Mouse (Mus musculus) retina, embryonic 14.5 days (tissue): Measurements from ENCODE around the gene Fam151a.
"Not testable (repeated sequence)": the region's sequence is repeated elsewhere in the genome, so short reads cannot be mapped to it uniquely, and the experiment has no call there.

Experiments
- DNase-seq: peaks from one replicate; pipeline ENCODE4 v3.0.0-alpha.2; 2015; ENCODE audit warnings: low spot score

The Fam151a gene

GRCm38 (mm10) chr4:106733636-106734035 lies at the start of gene Fam151a:
Gene Fam151a, plus strand, starts transcription at chr4:106733889.
- DNase-seq, result no peak

- no peak for DNase-seq
Observed at GRCm38 (mm10) chr4:106688636-106689296, 44.9 kb upstream of the Fam151a start.

DNA sequence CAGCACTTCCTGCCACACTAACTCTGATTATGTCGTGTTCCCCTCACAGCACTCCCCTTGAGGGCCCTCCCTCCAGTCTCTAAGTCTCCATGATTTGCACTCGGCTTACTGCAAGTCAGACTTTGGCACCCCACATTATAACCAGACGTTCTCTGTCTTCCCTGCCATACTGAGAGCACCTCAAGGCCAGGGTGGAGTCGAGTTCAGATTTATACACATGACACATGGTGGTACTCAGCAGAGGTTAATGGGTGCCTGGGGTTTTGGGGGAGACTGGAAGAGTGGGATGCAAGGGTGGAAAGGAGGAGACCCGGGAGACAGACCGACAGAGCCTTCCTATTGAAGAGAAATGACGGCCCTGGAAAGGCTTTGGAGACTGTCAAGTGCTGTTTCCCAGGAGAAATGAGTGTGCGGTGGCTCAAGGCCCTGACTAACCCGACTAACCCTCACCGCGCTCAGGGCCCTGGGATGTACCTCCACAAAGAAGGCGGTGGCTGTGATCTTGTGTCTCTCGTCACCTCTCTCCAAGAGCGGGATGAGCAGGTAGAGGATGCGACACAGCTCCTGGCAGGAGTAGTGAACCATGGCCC lies 39.8 kb upstream of the Fam151a start:
- DNase-seq, result no peak

- peak; percentile 75 for DNase-seq
Observed at GRCm38 (mm10) chr4:106699989-106700388, 33.7 kb upstream of the Fam151a start.

GRCm38 (mm10) chr4:106700798-106701197 lies 32.9 kb upstream of the Fam151a start:
- no peak for DNase-seq

GRCm38 (mm10) chr4:106703956-106704355 lies 29.7 kb upstream of the Fam151a start:
- DNase-seq, result no peak

DNA sequence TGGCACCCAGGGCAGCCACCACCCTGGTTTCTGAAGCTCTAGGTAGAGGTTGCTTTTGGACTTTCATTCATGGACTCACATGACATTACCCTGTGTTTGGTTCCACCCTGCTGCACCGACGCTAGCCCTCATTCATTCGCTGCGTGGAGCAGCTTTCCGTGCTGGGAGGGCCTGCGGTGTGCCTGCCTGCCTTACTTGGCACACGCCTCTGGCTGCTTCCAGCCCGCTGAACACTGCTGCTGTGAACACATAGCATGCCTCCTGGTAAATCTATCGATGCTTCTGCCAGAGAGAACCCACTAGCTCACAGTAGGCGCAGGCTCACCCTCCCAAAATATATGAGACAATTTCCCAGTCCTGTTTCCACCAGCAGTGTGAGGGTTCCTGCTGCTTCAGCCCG lies 29.3 kb upstream of the Fam151a start:
- no peak for DNase-seq

DNA sequence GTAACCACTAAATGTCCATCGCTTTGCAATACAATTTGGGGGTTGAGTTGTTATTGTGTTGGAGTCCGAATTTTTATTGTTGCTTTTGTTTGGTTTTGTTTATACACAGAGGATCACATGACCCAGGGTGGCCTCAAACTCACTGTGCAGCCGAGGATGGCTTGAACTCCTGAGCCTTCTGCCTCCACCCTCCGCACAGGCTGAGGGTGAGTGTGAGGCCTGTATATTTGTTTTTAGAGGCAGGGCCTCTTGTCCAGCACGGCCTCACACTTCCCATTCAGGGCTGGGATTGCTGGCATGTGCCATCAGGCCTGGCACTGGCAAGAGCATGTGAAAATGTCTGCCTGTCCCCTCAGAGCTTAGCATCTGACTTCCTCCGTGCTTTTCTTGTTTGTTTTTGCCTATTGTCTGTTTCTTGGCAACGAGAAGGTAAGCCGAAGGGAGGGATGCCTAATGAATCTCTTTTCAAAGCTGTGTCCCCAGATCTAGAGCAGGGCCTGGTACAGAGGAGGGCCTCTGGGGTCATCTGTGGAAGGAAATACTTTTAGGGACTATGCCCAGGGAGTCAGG lies 28.5 kb upstream of the Fam151a start:
- DNase-seq, result no peak

DNA sequence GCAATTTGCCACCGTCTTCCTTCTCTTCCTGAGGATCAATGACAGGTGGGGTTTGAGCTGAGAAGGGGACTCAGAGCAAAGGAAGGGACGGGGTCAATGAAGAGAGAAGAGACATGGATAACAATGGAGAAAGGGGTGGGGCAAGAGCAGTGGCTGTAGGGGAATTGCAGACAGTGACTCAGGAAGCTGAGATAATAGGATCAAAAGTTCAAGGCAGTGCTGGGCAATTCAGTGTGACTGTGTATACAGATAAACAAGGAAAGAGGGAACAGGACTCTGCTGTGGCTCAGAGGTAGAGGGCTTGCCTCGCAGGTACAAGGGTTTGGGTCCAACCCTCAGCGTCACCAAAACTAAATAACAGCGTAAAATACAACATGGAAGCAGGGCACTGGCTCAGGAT lies 25.7 kb upstream of the Fam151a start:
- no peak for DNase-seq

GRCm38 (mm10) chr4:106708408-106708807 lies 25.3 kb upstream of the Fam151a start:
- DNase-seq, result peak; percentile 92

DNA sequence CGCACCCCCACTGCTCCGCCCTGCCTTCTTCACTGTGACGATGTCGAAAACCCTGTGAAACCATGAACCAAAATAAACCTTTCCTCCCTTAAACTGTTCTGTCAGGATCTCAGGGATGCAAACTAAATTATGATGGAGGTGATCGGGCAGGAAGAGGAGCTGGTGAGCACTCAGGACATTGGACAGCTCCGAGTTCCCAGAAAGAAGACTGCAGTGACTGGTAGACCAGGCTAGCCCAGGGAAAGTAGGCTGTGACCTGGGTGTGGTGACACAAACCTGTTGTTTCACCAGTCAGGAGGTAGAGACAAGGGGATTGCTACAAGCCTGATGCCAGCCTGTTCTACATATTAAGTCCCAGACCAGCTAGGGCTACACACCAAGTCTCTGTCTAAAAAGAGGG lies 20.1 kb upstream of the Fam151a start:
- DNase-seq, result no peak

DNA sequence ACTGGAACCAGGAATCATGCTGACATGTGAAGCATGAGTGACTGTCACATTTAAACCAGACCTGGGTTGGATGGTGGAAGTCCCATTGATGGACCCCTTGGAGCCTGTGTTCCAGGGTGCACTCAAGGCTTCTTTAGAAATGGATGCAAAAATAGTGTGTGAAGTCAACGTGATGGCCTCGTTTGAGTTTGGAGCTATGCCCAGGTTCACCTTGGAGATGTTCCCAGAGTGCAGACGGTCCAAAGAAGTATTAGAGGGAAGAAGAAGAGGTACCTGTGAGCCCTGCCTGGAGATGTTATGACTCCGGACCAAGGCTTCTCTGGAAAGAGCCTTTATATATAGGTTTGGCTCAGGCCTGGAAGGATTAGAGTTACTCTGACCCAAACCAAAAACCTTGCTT lies 13.1 kb upstream of the Fam151a start:
- DNase-seq, result no peak

DNA sequence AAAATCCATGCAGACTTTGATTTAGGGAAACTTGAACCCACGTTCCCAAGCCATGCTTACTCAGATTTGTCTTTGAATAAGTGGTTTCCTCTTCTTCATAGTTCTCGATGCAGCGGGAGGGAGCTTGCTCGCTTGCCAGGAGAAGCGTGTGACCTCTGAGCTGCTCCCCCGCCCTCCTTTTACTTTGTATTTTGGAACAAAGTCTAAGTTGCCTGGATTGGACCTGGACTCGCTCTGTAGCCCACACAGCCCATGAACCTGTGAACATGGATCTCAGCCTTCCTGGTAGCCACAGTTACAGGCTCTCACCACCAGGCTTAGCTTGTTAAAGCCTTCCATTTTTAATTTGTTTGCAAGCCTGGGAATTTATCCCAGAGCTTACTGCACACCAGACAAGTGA lies 2.9 kb upstream of the Fam151a start, which contains the start of gene Mroh7:
Gene Mroh7 (minus strand): TSS at position 112 of the 400 bp plus-strand sequence.
- DNase-seq, result no peak

- DNase-seq, result not testable (repeated sequence)
Observed at GRCm38 (mm10) chr4:106736884-106737283, 3.2 kb downstream of the Fam151a start.

DNA sequence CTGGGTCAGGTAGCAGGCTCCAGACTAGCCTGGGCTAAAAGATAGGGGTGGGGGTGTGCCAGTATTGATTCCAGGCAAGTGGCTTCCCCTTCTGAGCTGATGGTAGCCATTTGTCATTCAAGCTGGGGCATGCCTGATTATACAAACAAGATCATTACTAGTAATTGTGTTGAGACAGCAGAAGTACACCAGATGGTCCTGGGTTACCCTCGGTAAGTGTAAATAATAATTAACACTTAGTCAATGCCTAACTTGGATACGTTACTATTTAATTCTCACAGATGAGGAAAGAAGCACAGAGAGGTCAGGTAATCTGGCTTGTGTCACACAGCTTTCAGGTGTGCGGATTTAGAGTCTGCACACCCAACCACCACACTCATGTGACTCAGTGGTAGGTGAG lies 4.2 kb downstream of the Fam151a start:
- DNase-seq, result no peak

DNA sequence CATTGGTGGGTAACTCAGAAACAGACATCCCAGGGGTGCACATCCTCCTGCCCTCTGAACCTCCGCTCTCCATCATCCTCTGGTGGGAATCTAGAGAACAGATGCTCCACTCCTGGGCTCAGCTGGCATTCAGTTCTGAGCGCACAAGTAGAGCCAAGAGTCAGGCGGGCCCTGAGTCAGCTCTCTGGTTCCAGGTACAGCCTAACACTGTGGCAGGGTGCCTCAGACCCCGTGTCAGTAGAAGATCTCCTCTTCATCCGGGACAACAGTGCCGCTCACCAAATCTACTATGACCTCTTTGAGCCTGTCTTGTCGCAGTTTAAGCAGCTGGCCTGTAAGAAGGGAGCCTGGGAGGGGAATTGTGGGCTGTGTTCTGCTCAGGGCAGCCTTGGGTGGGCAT lies 12.2 kb downstream of the Fam151a start:
- DNase-seq, result no peak

- DNase-seq, result no peak
Observed at GRCm38 (mm10) chr4:106747001-106747580, 13.4 kb downstream of the Fam151a start.

- DNase-seq, result peak; percentile 89
Observed at GRCm38 (mm10) chr4:106749699-106750098, 16.0 kb downstream of the Fam151a start.

GRCm38 (mm10) chr4:106751726-106752125 lies 18.0 kb downstream of the Fam151a start:
- no peak for DNase-seq

GRCm38 (mm10) chr4:106764166-106764565 lies 30.5 kb downstream of the Fam151a start:
- no peak for DNase-seq

- DNase-seq, result no peak
Observed at GRCm38 (mm10) chr4:106769306-106769705, 35.6 kb downstream of the Fam151a start.

- DNase-seq, result no peak
Observed at GRCm38 (mm10) chr4:106772558-106772957, 38.9 kb downstream of the Fam151a start.

GRCm38 (mm10) chr4:106775767-106776166 lies 42.1 kb downstream of the Fam151a start:
- not testable (repeated sequence) for DNase-seq
